Mouse (Mus musculus) neural tube, embryonic 14.5 days (tissue): ENCODE results near the gene Kifc5b. TPM values are rescaled to one million over a fixed set of nuclear protein-coding genes. Genes with fewer than 3 reads are reported as not detected.

Source experiments
- ATAC-seq: fragments of 200-750 bp; cut with Nextera tagmentation; 2 replicates; pipeline ENCODE4 v1.8.0; 2017; ENCODE audit warnings: low read depth, mild to moderate bottlenecking, moderate TSS enrichment, moderate library complexity
- H3K27ac ChIP-seq: fragments of 300-500 bp; sonication (generic); 2 replicates; pipeline ENCODE4 v1.5.1; 2014; ENCODE audit warnings: low read depth, mild to moderate bottlenecking, control low read depth, low read length, moderate library complexity, mixed read lengths
- H3K27me3 ChIP-seq: fragments of 300-500 bp; sonication (generic); 2 replicates; pipeline ENCODE4 v1.6.1; 2014; ENCODE audit warnings: low read length; ENCODE audit not compliant: control insufficient read depth, insufficient read depth
- H3K36me3 ChIP-seq: fragments of 300-500 bp; sonication (generic); 2 replicates; pipeline ENCODE4 v1.6.1; 2014; ENCODE audit warnings: low read length, mixed read lengths; ENCODE audit not compliant: control insufficient read depth, insufficient read depth
- H3K4me1 ChIP-seq: fragments of 300-500 bp; sonication (generic); 2 replicates; pipeline ENCODE4 v1.6.1; 2014; ENCODE audit warnings: low read length; ENCODE audit not compliant: control insufficient read depth, insufficient read depth
- H3K4me2 ChIP-seq: fragments of 300-500 bp; sonication (generic); 2 replicates; pipeline ENCODE4 v1.6.1; 2014; ENCODE audit warnings: mild to moderate bottlenecking, low read depth, low read length, control low read depth
- H3K4me3 ChIP-seq: fragments of 300-500 bp; sonication (generic); 2 replicates; pipeline ENCODE4 v1.5.1; 2014; ENCODE audit warnings: low read depth, low read length, control low read depth, mixed read lengths
- H3K9ac ChIP-seq: fragments of 300-500 bp; sonication (generic); replicated peaks from 2 replicates; pipeline ENCODE4 v1.6.1; 2014; ENCODE audit warnings: low read depth, mild to moderate bottlenecking, control low read depth, low read length, mixed read lengths
- H3K9me3 ChIP-seq: fragments of 300-500 bp; sonication (generic); 2 replicates; pipeline ENCODE4 v1.6.1; 2016; ENCODE audit warnings: low read length; ENCODE audit not compliant: control insufficient read depth
- WGBS: fragments of 180-500 bp; shearing (Covaris S2); extraction: QIAGEN DNeasy Blood & Tissue Kit; methylation state at CpG from one replicate; pipeline ENCODE4 v1.1.7; 2014; 5-methylcytosine and 5-hydroxymethylcytosine counted together
- polyA plus RNA-seq: library from polyadenylated mRNA; unstranded; fragments of >200 nt; fragmentation: Nextera tagmentation; extraction: Ambion mirVana; gene quantifications from 2 replicates; pipeline ENCODE4 v1.2.1, GENCODE M21; 2014

Kifc5b gene
- polyA plus RNA-seq, 1 experiment from 2014 or later, result 2.8 TPM

DNA sequence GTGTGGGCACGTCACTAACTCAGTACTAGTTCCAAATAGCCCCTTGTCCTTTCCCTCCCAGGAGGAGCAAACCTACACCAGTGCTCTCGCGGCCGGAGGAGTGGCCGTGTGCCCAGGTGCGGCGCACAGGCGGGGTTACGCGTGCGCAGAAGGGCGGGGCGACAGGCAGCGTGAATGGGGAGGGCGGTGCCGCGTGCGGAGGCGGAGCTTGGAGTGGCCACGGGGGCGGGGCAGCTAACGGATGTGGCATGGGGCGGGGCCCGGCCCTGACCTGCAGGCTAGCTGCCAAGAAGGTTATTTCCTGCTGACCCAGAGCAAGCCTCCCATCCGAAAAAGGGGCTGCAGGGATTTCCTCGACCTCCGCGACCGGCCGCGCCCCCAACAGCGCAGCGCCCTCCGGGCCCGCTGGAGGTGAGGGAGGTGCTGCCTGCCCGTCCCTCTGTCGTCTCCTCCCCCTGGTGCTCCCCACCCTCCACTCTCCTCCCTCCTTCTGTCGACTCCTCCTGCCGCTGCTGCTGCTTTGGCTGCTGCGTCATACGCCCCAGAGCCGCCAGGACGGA, 16.0 kb downstream of the Kifc5b start, which contains the start of gene Phf1:
Gene Phf1, plus strand, starts transcription at position 214 of the 560 bp plus-strand sequence.
- no peaks in the 10 kb centered on the region for H3K9me3 ChIP-seq
- peak within 1 kb of the TSS; percentile 82 for H3K9ac ChIP-seq
- H3K4me2 ChIP-seq, result peak within 1 kb of the TSS; percentile 82
- H3K27ac ChIP-seq, result peak within 1 kb of the TSS; percentile 75
- H3K36me3 ChIP-seq, result peaks cover 10% of the 10 kb centered on the region
- H3K4me1 ChIP-seq, result peaks cover 8% of the 10 kb centered on the region
- 0% methylated on average over 41 of the region's 43 CpGs for WGBS
- peak; percentile 76 for ATAC-seq
- peak within 1 kb of the TSS; percentile 77 for H3K4me3 ChIP-seq
- no peaks in the 10 kb centered on the region for H3K27me3 ChIP-seq

DNA sequence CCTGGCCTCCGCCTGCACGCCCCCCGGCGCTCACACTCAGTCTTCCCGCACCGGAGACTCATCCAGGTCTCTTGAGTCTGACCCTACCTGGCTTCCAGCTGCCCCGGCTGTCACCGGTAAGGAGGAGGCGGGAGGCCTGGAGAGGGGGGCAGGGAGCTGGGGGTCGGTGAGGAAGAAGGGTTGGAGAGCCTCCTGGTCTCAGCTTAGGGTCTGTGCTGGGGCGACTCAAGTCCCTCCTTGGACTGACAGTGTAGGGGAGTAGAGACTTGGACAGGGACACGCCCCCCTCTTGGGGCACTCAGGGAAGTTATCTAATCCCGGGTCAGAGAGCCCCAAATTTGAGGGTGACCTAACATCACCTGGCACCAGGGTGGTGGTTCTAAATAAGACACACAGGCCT, 16.5 kb downstream of the Kifc5b start:
- ATAC-seq, result peak; percentile 18
- Histone ChIP-seq H3K4me2 (peak overlapping the region; percentile 82), H3K4me1 (peaks cover 13% of the 10 kb centered on the region), H3K4me3 (peak overlapping the region; percentile 77), H3K9ac (peak overlapping the region; percentile 82), H3K36me3 (peaks cover 10% of the 10 kb centered on the region), H3K27ac (peak overlapping the region; percentile 75), H3K9me3 (no peaks in the 10 kb centered on the region), H3K27me3 (no peaks in the 10 kb centered on the region)
- WGBS, result 5% methylated on average over 13 of the region's 13 CpGs

DNA sequence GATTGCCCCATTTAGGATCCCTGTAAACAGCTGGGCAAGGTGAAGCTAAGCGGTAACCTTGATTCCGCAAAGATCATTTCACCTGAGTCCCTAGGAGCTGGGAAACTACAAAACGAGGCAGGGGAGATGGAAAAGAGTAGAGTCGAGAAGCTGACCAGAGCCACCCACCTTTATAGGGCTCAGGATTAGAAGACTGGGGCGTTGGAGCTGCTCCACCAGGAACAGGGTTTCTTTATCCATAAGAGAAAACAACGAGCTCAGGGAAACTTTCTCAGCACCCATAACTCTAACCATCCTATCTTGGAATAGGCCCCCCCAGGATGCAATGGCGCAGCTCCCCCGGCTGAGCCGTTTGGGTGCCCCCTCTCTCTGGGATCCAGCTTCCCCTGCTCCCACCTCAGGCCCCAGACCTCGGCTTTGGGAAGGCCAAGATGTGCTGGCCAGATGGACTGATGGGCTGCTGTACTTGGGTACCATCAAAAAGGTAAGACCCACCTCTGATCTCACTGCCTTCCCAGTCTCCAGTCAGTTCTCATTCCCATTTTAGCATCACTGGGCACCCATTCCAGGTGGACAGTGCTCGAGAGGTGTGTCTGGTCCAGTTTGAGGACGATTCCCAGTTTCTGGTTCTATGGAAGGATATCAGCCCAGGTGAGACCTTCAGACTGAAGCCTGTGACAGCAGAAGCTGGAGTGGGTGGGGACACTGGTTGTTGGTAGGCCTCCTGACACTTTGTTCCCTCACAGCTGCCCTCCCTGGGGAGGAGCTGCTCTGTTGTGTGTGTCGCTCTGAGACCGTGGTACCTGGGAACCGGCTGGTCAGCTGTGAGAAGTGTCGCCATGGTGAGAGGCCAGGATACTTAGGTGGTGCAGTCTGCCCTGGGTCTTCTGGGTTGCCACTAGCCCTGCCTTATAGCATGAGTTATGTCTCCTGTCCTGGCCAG, 17.3 kb downstream of the Kifc5b start:
- WGBS, result 84% methylated on average over 16 of the region's 16 CpGs
- no peaks in the 10 kb centered on the region for H3K27me3 ChIP-seq

DNA sequence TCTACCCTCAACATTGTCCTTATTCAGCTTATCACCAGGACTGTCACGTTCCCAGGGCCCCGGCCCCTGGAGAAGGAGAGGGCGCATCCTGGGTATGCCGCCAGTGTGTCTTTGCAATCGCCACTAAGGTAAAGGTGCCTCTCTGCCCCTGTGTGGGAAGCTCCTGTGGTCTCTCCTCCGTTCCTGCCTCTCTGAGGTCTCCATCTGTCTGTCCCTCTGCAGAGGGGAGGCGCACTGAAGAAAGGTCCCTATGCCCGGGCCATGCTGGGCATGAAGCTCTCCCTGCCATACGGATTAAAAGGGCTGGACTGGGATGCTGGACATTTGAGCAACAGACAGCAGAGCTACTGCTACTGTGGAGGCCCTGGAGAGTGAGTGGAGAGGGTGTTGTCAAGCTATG, 18.1 kb downstream of the Kifc5b start:
- 90% methylated on average over 9 of the region's 9 CpGs for WGBS
- ATAC-seq, result no peak
- H3K4me2 ChIP-seq, result no peak overlapping the region
- no peak overlapping the region for H3K27ac ChIP-seq
- H3K9ac ChIP-seq, result no peak overlapping the region
- peaks cover 10% of the 10 kb centered on the region for H3K36me3 ChIP-seq
- H3K4me3 ChIP-seq, result no peak overlapping the region
- no peaks in the 10 kb centered on the region for H3K27me3 ChIP-seq
- H3K9me3 ChIP-seq, result no peaks in the 10 kb centered on the region
- H3K4me1 ChIP-seq, result peaks cover 20% of the 10 kb centered on the region

More for the DNA sequence above, 17.3 kb downstream of the Kifc5b start:
- Histone ChIP-seq H3K9me3 (no peaks in the 10 kb centered on the region), H3K4me3 (peak overlapping the region; percentile 77), H3K27ac (no peak overlapping the region), H3K4me1 (peaks cover 17% of the 10 kb centered on the region), H3K9ac (peak overlapping the region; percentile 82), H3K4me2 (peak overlapping the region; percentile 82), H3K36me3 (peaks cover 10% of the 10 kb centered on the region)
- no peak for ATAC-seq

DNA sequence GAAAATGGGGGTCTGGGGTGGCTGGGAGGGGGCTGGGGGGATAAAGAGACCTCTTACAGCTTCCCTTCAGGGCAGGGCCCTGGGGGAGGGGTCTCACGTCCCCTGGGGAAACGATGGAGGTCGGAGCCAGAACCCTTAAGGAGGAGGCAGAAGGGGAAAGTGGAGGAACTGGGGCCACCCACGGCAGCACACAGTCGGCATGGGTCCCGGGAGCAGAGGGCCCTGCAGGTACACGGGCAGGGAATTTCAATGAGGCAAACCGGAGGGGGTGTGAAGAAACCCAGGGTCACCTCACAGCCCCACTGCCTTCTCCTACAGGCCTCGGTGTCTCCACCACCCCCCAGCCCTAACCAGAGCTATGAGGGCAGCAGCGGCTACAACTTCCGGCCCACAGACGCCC, 19.6 kb downstream of the Kifc5b start:
- Histone ChIP-seq H3K9me3 (no peaks in the 10 kb centered on the region), H3K9ac (no peak overlapping the region), H3K27me3 (no peaks in the 10 kb centered on the region), H3K4me2 (no peak overlapping the region), H3K36me3 (peaks cover 10% of the 10 kb centered on the region), H3K27ac (no peak overlapping the region), H3K4me3 (no peak overlapping the region), H3K4me1 (peaks cover 30% of the 10 kb centered on the region)
- ATAC-seq, result no peak
- WGBS, result 83% methylated on average over 12 of the region's 12 CpGs

DNA sequence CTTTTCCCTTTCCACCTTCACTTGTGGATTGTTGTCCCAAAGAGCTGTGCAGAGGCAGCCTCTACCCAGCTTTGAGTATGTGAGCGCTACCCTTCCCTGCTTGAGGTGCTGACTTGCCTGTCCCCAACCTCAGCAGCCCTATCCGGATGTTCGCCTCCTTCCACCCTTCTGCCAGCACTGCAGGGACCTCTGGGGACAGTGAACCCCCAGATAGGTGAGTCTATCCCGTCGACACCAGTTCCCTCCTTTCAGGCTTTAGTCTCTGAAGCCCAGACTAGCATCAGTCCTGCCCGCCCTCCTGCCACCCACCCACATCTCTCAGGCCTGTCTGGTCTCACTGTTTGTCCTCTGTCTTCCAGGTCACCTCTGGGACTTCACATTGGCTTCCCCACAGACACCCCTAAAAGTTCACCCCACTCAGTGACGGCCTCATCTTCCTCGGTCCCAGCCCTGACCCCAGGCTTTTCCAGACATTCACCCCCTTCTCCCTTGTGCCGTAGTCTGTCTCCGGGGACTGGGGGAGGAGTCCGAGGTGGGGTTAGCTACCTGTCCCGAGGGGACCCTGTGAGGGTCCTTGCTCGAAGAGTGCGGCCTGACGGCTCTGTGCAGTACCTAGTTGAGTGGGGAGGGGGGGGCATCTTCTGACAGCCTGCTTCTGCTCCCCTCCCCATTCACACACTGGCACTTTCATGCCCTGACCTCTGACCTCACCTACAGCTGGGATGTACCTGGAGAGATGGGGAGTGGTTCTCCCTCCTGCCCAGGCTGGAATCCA, 20.2 kb downstream of the Kifc5b start:
- H3K27ac ChIP-seq, result no peak overlapping the region
- H3K36me3 ChIP-seq, result peaks cover 10% of the 10 kb centered on the region
- WGBS, result 91% methylated on average over 15 of the region's 15 CpGs
- no peaks in the 10 kb centered on the region for H3K9me3 ChIP-seq
- H3K4me3 ChIP-seq, result no peak overlapping the region
- H3K27me3 ChIP-seq, result no peaks in the 10 kb centered on the region
- peaks cover 32% of the 10 kb centered on the region for H3K4me1 ChIP-seq
- no peak overlapping the region for H3K4me2 ChIP-seq
- H3K9ac ChIP-seq, result no peak overlapping the region
- no peak for ATAC-seq

DNA sequence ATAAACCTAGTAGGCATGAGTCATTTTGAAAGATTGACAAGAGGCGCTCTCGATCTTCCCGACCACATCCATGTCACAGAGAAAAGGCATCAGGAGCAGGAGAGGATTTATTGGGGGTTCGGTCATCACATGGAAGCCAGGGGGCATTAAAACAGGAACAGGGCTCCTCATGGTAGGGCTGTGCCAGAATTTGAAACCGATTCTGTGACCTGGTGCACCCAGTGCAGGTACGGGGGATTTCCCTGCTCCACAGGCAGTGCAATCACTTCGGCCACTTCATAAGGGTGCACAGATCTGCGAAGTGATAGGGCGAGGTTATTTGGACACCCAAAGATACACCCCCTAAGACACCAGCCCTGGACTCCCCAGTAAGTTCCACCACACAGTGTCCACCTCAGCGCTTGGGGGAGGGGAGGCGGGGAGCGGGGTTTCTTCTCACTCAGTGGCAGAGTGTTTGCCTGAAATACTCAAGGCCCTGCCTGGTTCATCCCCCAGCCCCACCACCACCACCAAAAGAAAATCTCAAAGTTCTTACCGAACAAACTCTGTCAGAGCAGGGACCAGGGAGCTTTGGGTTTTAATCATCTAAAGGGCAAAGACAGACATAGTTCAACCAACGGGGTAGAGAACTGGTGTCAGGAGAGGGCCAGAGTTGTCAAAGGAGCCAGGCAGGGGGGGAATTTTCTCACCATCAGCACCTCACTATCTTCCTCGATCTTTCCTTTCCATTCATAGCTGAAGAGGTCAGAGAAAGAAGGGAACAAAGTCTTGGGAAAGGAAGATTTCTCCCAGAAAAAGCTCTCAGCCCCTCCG, 21.2 kb downstream of the Kifc5b start:
- no peak for ATAC-seq
- H3K27ac ChIP-seq, result no peak overlapping the region
- peak overlapping the region; percentile 62 for H3K4me3 ChIP-seq
- H3K4me1 ChIP-seq, result peaks cover 36% of the 10 kb centered on the region
- WGBS, result 64% methylated on average over 16 of the region's 16 CpGs
- no peaks in the 10 kb centered on the region for H3K27me3 ChIP-seq
- peak overlapping the region; percentile 59; the same call in 1 of the 2 replicates for H3K9ac ChIP-seq
- peaks cover 10% of the 10 kb centered on the region for H3K36me3 ChIP-seq
- H3K4me2 ChIP-seq, result peak overlapping the region; percentile 94
- H3K9me3 ChIP-seq, result no peaks in the 10 kb centered on the region

DNA sequence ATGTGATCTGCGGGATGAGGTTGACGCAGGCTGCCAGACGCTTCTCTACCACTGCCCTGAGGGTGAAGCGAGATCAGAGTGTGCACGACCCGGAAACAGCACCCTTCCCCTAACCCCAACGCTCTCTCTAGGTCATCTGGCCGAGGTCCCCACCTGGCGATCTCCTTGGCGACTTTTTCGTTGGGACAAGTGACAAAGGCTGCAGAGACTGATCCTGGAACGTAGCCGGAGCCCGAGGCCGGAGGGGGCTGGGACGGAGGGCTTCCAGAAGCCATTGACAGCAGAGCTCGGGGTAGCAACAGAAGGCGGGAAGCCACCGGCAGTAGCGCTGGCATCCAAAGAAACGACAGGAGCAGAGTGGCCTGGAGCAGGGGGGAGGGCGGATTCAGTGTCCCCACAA, 21.8 kb downstream of the Kifc5b start:
- peak overlapping the region; percentile 96 for H3K27ac ChIP-seq
- H3K9me3 ChIP-seq, result no peaks in the 10 kb centered on the region
- H3K27me3 ChIP-seq, result no peaks in the 10 kb centered on the region
- H3K4me3 ChIP-seq, result peak overlapping the region; percentile 62
- peak overlapping the region; percentile 59 for H3K9ac ChIP-seq
- under 1% methylated on average over 22 of the region's 22 CpGs for WGBS
- peaks cover 34% of the 10 kb centered on the region for H3K4me1 ChIP-seq
- peak; percentile 0; the same call in 1 of the 2 replicates for ATAC-seq
- H3K36me3 ChIP-seq, result peaks cover 10% of the 10 kb centered on the region
- peak overlapping the region; percentile 94 for H3K4me2 ChIP-seq
